12 mouse cellular contexts compared by ENCODE assay signal in the genomic region with DNA sequence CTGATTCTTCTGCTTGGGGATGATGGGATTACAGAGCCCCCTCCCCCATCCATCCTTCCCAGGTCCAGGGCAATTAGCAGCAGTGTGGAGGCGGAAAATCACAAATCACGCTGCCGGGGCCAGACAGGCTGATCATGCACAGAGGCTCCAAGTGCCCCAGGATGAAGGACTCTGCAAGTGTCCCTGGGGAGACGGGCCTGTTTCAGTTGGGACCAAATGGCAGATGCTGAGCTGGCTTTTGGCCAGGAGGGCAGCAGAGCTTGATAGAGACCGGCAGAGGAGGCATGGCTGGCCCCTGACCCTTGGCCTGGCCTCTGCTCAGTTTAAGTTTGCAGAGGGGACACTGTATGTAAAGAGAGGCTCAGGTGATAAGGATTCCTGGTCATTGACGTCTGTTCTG. TPM values are rescaled to one million over a fixed set of nuclear protein-coding genes. Genes with fewer than 3 reads are reported as not detected.
DNase-seq lines count a peak whose midpoint lies in the region; ATAC-seq and TF ChIP-seq lines count a peak whose summit lies in the region.
"Had no signal": no experiment of that assay in that cellular context is flagged by ENCODE, and none has a peak within 500 bp of the region (broad histone marks: within the 10 kb centered on the region; RNA-seq: fewer than 3 reads in every experiment).

No protein-coding gene starts in this region.

- H3K4me1 ChIP-seq in midbrain, embryonic 10.5 days: peaks cover 69% of the 10 kb centered on the region
- 0 out of 2 replicates have a peak, but pooled peaks cover 12% of the 10 kb centered on the region for H3K4me1 ChIP-seq in midbrain, embryonic 15.5 days
- H3K4me1 ChIP-seq in limb, embryonic 13.5 days: peaks cover 77% of the 10 kb centered on the region
- no peaks in the 10 kb centered on the region for H3K4me1 ChIP-seq in forebrain, embryonic 14.5 days (ENCODE audit: control insufficient read depth, insufficient read depth, low read length)

- peaks cover 15% of the 10 kb centered on the region for H3K27me3 ChIP-seq in midbrain, embryonic 10.5 days (ENCODE audit: low read depth, poor library complexity, severe bottlenecking)
- H3K27me3 ChIP-seq in midbrain, embryonic 15.5 days (replicated peaks): no peaks in the 10 kb centered on the region
- no peaks in the 10 kb centered on the region for H3K27me3 ChIP-seq in limb, embryonic 13.5 days
- H3K27me3 ChIP-seq in forebrain, embryonic 14.5 days (replicated peaks; ENCODE audit: control insufficient read depth, insufficient read depth, low read length): no peaks in the 10 kb centered on the region
- H3K27me3 ChIP-seq: forebrain, embryonic 13.5 days had no signal

- H3K9me3 ChIP-seq in midbrain, embryonic 10.5 days (replicated peaks): no peaks in the 10 kb centered on the region
- no peaks in the 10 kb centered on the region for H3K9me3 ChIP-seq in midbrain, embryonic 15.5 days
- H3K9me3 ChIP-seq in limb, embryonic 13.5 days: no peaks in the 10 kb centered on the region
- H3K9me3 ChIP-seq in forebrain, embryonic 14.5 days (replicated peaks; ENCODE audit: control insufficient read depth, low read length): no peaks in the 10 kb centered on the region
- H3K9me3 ChIP-seq: forebrain, embryonic 13.5 days had no signal

- H3K4me2 ChIP-seq in midbrain, embryonic 15.5 days: no peak overlapping the region
- H3K4me2 ChIP-seq in limb, embryonic 13.5 days (replicated peaks): no peak overlapping the region
- H3K4me2 ChIP-seq in forebrain, embryonic 14.5 days (ENCODE audit: low read length): no peak overlapping the region
- H3K4me2 ChIP-seq: forebrain, embryonic 13.5 days had no signal

- intact Hi-C loops in gastrocnemius, adult 2 months (cut with DNase I): no loop called here

- no peak overlapping the region for H3K9ac ChIP-seq in midbrain, embryonic 15.5 days
- no peak overlapping the region for H3K9ac ChIP-seq in limb, embryonic 13.5 days
- no peak overlapping the region for H3K9ac ChIP-seq in forebrain, embryonic 14.5 days (ENCODE audit: low read length)
- H3K9ac ChIP-seq: forebrain, embryonic 13.5 days had no signal

- no peak for DNase-seq in gastrocnemius, adult 2 months
- DNase-seq in gastrocnemius, adult 18-20 months (ENCODE audit: low spot score): no peak
- DNase-seq in midbrain, embryonic 10.5 days (ENCODE audit: low spot score): no peak
- DNase-seq in T-cell, adult 2 months (ENCODE audit: low spot score): no peak
- DNase-seq in forebrain, embryonic 14.5 days (ENCODE audit: low spot score): no peak
- no peak for DNase-seq in layer of hippocampus, adult 9-11 months
- DNase-seq: B cell, adult 2 months; heart, adult 11 months had no signal

- no peak for TF ChIP-seq CTCF in gastrocnemius, adult 2 months (IDR thresholded peaks at IDR 0.05)

- H3K27ac ChIP-seq in gastrocnemius, adult 2 months: peak overlapping the region; percentile 8
- H3K27ac ChIP-seq in midbrain, embryonic 10.5 days (replicated peaks): peak overlapping the region; percentile 81
- no peak overlapping the region for H3K27ac ChIP-seq in midbrain, embryonic 15.5 days
- peak overlapping the region; percentile 85; the same call in 1 of the 2 replicates for H3K27ac ChIP-seq in limb, embryonic 13.5 days
- no peak overlapping the region for H3K27ac ChIP-seq in forebrain, embryonic 14.5 days (ENCODE audit: low read depth, low read length)
- H3K27ac ChIP-seq: forebrain, embryonic 13.5 days had no signal

- 44% methylated on average over 6 of the region's 6 CpGs for WGBS in midbrain, embryonic 10.5 days
- 24% methylated on average over 6 of the region's 6 CpGs for WGBS in midbrain, embryonic 15.5 days
- WGBS in limb, embryonic 13.5 days: 23% methylated on average over 6 of the region's 6 CpGs
- 38% methylated on average over 6 of the region's 6 CpGs for WGBS in forebrain, embryonic 14.5 days

- no peak for ATAC-seq in midbrain, embryonic 15.5 days (replicated peaks)
- ATAC-seq in limb, embryonic 13.5 days (ENCODE audit: low FRiP score, low read depth): no peak
- ATAC-seq in forebrain, embryonic 14.5 days: no peak
- ATAC-seq: forebrain, embryonic 13.5 days; Patski had no signal

- H3K36me3 ChIP-seq in midbrain, embryonic 10.5 days: no peaks in the 10 kb centered on the region
- no peaks in the 10 kb centered on the region for H3K36me3 ChIP-seq in midbrain, embryonic 15.5 days (replicated peaks)
- no peaks in the 10 kb centered on the region for H3K36me3 ChIP-seq in limb, embryonic 13.5 days
- H3K36me3 ChIP-seq in forebrain, embryonic 14.5 days (ENCODE audit: control insufficient read depth, insufficient read depth, low read length): no peaks in the 10 kb centered on the region

- no peak overlapping the region for H3K4me3 ChIP-seq in gastrocnemius, adult 2 months
- no peak overlapping the region for H3K4me3 ChIP-seq in midbrain, embryonic 10.5 days
- no peak overlapping the region for H3K4me3 ChIP-seq in midbrain, embryonic 15.5 days
- no peak overlapping the region for H3K4me3 ChIP-seq in limb, embryonic 13.5 days
- H3K4me3 ChIP-seq in forebrain, embryonic 14.5 days (ENCODE audit: low read depth, low read length): no peak overlapping the region
- H3K4me3 ChIP-seq: forebrain, embryonic 13.5 days had no signal

RNA-seq across cellular contexts. Expression of gene Mrpl23, which starts 30.7 kb away (rescaled TPM):
- 1 to 10 TPM in 1 of 2 experiments, under 1 TPM in 1; 0.89 to 1.4 TPM for total RNA-seq in gastrocnemius, adult 2 months (2021)
- 1 to 10 TPM; 1.7 to 1.9 TPM for total RNA-seq in gastrocnemius, adult 18-20 months (2021)
- 15.8 and 20.3 TPM in 2 replicates for polyA plus RNA-seq in midbrain, embryonic 10.5 days (2016; fragmentation: Nextera tagmentation; extraction: Ambion mirVana)
- 22.4 and 24.0 TPM in 2 replicates for polyA plus RNA-seq in midbrain, embryonic 15.5 days (2015; fragmentation: Nextera tagmentation; extraction: Ambion mirVana)
- 27.3 and 35.1 TPM in 2 replicates for polyA plus RNA-seq in limb, embryonic 13.5 days (2015; fragmentation: Nextera tagmentation; extraction: Ambion mirVana)
- polyA plus RNA-seq in forebrain, embryonic 14.5 days (2014; fragmentation: Nextera tagmentation; extraction: Ambion mirVana): 21.7 and 28.7 TPM in 2 replicates

Comparison
In these comparisons a context has a peak if more than half of its experiments do, and no peak if none do; other contexts are left out.
1. H3K27ac ChIP-seq: peak in gastrocnemius, adult 2 months (single experiment), midbrain, embryonic 10.5 days (single experiment) and limb, embryonic 13.5 days (single experiment); none in midbrain, embryonic 15.5 days (single experiment) and forebrain, embryonic 14.5 days (single experiment).